Mouse (Mus musculus): ENCODE measurements around the gene Pnrc1.

DNA sequence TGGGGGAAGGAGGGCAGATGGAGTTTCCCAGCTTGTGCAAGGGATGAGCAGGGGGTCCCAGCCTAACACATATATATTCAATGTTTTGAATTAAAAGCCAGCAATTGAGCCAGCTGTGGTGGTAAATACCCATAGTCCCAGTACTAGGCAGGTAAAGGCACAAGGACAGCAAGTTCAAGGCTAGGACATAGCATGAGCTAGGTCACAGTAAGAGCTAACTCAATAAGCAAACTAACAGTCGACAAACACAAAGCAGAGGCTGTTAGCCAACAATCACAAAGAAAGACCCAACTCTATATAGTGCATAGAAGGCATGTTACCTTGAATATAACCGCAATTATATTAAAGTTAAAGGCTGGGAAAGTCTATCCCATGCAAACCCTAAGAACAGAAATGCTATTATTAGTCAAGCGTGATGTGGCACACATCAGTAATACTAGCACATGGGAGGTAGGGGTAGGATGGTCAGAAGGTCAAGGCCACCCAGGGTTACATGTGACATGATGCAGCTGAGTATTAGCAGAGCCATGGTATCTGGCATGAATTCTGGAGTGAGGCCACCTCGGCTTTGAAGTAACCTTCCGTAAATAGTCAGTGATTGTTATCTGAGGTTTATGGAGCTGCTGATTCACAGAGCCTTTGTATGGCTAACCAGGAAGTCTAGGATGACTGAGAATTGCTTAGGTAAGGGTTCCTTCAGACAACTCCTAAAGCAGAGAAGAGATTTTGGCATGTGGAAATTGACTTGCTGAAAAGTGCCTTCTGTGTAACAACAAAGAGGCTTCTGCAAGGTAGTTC is 5.7 kb downstream of the Pnrc1 start:
- TF ChIP-seq CTCF (IDR thresholded peaks at IDR 0.05): no peak
- no peak for TF ChIP-seq EP300 (IDR thresholded peaks at IDR 0.05)

Measured in lung, postnatal 0 days (tissue).